Mouse (Mus musculus) stomach, postnatal 0 days (tissue): ENCODE results near the gene Mon2.

Source experiments
- CTCF ChIP-seq: IDR thresholded peaks from 2 replicates; pipeline ENCODE4 v1.5.1; 2016; ENCODE audit warnings: antibody characterized with exemption, low read depth, mild to moderate bottlenecking, moderate library complexity
- EP300 ChIP-seq: optimal IDR thresholded peaks from 2 replicates; pipeline ENCODE3; 2016; ENCODE audit warnings: antibody characterized with exemption

GRCm38 (mm10) chr10:122958699-122959098 lies 117.6 kb downstream of the Mon2 start:
- TF ChIP-seq CTCF: no peak
- no peak for TF ChIP-seq EP300
